Mouse (Mus musculus): ENCODE measurements around the gene Bicd2.

Gene Bicd2

DNA sequence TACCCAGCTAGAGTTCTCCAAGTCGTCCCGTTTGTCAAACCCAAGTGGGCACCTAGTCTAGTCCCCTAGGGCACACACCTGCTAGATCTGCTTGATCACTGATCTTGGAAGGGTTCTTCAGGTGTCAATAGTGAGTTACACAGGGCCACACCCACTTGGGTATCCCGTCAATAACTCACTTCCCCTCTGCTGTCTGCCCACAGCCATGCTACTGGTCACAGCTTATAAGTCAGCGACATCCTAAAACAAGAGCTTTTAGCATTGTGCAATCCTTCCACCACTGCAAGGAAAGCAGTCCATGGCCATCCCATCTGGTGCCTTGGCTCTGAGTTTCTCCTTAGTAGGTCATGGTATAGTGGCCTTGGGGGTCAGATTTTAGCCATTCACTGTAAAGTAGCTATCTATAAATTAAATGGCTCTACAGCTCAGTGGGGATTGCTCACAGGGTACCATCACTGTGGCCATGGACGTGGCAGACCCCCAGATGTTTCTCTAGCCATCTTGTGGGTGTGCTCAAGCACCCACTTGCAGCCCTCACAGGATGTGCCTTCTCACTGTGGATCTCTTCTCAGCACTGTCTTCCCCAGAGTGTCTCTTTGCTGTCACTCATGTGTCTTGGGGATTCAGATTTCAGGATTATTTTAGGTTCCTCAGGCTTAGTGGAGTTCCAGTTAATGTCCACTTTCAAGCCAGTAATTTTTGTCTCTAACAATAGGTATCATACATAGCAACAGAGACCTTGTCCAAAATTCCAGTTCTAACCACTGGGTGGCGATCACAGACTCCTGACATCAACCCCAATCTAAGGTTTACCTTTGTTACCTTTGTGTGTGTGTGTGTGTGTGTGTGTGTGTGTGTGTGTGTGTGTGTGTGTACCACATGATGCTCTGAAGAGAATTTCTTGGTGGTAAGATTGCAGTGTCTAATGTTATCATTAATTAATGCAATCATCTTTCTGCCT is 14.9 kb upstream of the Bicd2 start:
- no peak for DNase-seq (ENCODE audit: low spot score)

DNA sequence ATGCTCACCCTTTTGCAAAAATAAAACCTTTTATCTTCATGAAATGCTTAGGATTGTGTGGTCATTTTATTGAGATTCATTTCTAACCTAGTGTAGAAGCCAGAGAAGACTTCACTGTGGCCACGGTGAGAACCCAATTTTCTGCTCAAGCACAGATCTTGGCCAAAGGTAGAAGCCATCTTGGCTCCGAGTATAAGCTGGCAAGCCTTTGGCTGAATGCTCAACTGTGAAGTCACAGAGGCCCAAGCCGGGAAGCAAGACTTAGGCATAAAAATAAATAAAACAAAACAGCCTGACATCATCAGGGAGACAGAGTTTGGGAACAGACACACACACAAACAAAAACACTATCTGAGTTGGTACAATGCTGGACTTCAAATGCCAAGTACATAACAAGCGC is 13.3 kb upstream of the Bicd2 start:
- no peak for DNase-seq (ENCODE audit: low spot score)

DNA sequence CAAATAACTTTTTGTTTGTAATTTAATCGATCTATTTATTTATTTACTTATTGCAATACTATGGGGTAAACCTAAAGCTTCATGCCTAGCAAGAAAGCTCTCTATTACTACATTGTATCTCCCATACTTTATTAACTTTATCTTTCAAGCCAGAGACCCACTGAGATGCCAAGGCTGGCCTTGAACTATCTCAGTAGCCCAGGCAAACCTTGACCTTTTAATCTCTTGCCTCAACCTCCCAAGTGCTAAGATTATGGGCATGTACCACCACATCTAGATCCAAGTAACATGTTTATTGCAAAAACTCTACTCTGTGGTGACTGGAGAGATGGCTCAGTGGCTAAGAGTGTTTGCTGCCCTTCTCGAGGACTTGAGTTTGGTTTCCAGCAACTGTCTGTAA is 8.1 kb upstream of the Bicd2 start:
- DNase-seq (ENCODE audit: low spot score) = no peak

DNA sequence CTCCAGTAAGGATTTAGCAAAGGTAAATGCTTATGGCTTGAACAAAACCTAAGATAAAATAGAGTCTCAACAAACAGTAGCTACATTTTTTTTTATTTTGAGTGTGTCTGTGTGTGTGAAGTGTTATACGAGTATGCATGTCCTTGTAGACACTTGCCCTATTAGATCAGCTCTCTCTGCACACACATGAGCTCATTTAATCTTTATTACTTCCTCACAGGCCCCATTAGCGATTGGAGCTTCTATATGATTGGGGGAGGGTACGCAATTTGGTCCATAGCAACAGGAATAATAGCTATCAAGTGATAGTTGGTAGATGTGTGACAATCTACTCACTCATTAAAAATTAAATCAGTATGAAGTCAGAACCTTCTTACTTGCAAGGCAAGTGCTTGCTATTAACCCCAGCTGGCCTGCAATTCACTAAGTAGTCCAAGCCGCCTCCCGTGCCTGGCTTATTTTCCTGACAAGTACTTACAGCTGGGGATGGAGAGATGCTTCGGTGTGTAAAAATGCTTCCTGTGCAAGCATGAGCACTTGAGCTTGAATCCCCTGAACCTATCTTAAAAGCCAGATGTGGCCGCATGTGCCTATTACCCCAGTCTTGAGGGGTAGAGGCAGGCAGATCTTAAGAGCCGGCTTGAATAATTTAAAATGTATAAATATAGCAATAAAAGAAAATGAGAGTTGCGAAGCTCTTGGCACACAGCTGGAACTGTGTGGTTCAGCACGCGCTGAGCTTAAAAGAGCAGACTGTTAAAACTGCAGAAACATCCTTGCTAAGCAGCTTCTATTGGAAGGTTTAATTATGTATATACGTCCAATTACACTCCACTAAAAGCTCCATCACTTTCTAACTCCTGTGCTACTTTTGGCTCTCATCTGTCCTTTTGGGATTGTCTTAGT is 6.1 kb upstream of the Bicd2 start:
- no peak for DNase-seq (ENCODE audit: low spot score)

DNA sequence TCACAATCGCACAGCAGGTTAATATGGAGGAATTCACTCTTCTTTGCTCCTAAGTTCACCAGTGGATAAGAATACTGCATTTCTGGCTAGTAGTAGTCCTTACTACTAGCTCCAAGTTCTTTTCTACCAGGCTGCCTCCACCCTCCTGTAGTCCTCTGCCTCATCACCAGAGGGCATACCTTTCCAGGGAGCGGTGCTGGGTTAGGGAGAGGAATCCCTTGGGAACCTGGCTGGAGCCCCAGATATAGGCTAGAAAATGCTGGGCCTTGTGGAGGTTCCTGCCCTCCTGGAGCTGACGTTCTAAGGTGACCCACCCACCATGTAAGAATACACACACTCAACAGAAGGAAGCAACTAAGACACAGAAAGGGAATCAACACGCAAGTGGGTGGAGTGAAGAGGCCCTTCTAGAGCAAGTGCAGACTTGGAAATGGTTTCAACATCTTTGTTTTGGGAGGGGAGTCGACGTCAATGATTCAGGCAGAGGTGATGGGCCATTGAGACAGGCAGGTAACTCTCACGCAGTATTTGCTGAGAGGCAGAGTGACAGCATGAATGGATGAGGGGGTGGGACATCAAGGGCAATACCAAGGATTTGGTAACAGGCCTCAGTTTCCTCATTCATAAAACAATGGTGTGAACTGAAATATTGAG is 2.4 kb upstream of the Bicd2 start:
- no peak for DNase-seq (ENCODE audit: low spot score)

DNA sequence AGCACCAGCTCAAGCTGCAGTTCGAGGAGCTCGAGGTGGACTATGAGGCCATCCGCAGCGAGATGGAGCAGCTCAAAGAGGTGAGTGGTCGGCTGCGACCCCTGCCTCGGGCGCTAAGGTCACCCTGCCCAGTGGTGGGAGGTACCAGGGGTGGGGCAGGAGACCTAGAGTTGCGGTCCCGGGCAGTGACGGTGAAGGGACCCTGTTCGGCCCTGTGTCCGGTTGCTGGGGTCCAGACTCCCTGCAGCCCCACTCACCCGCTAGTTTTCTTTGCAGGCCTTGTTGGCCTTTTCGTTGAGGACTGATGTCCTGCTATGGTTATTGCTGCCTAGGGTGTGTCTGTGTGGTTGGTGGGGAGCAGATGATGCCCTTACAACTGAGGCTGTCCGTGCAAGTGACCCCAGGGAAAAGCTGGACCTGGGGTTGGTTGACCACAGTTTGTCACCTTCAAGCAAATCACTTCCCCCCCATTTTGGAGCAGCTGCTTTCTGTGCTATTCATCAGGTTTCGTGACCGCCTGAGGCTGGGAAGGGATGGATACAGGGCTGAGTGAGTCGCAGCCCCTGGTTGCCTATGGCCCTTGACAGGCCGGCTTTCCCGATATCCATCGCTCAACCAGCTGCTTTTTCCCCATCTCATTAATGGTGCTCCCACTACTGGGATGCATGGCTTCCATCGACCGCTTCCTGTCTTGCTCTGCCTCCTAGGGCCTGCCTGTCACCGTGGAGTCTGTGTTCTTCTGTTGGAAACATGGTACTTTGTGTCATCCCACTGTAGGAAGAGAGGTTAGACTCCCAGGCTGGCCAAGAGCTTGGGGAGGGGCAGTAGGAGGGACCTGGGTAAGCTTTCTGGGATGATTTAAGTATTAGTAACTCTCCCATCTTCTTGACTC is 692 bp downstream of the Bicd2 start:
- DNase-seq (ENCODE audit: low spot score) = no peak

DNA sequence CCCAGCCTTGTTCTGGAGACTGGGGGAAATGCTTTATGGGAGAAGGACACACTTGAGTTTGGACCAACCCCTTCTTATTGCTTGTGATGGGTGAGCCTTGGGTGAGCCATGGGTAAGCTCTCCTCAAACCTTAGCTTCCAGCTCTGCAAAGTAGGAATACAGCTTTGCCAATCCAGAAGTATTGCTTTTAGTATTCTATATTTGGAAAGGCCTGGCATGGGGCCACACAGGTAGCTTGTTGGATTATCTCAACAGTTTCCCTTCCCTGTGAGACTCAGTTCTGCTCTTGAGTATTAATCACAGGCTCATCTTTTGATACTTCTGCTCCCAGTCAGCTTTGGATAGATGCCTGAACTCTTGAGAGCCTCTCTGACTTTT is 1.3 kb downstream of the Bicd2 start:
- no peak for DNase-seq (ENCODE audit: low spot score)

DNA sequence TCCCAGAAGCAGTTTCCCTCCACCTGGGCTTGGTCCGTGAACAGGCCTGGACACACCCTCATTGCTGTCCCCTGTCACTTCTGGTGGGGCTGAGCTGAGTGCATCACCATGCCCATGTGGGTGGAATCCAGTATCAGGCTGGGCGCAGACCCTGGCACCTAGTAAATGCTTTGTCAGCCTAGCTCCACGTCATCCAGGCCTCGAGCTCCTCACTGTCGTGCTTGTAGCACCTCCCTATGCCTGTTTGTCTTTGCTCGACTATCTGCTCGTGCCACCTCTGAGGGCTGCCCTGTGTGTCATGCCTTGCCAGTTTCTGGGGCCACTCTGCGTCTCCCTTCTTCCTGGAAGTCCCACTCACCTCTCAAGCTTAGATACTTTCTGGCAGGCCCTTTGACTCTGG is 3.2 kb downstream of the Bicd2 start:
- no peak for DNase-seq (ENCODE audit: low spot score)

DNA sequence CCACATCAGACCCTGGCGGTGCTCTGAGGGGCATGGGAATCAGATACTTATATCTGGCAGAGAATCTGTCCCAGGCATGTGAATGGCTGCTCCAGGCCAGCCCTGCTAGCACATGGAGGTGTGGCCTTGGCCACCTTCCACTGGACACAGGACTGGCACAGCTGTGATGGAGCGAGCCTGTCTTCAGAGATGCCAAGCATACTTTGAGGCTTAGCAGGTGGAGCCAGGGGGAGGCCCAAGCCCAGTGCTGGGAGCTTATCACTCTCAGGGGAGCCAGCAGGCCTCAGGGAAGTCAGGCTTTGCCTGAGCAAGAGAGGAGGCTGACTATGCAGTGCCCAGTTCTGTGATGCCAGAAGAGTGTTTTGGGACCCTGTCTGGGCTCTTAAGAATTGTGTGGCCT is 4.1 kb downstream of the Bicd2 start:
- DNase-seq (ENCODE audit: low spot score) = no peak

DNA sequence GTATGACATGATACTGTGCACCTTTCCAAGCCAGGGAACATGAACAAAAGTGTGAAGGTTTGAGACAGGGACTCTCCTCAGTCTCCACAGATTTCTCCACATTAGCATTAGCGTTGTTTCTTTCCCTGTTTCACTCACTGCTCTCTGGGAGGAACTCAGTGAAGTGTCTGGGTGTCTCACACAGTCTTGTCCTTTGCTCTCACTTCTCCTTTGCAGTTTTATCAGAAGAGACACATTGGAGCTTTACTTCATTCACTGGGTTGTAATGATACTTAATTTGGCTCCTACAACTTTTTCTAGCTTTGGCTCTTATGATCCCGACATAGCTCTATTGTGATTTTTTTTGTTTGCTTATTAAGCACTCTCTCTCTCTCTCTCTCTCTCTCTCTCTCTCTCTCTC is 7.1 kb downstream of the Bicd2 start:
- DNase-seq (ENCODE audit: low spot score) = no peak

DNA sequence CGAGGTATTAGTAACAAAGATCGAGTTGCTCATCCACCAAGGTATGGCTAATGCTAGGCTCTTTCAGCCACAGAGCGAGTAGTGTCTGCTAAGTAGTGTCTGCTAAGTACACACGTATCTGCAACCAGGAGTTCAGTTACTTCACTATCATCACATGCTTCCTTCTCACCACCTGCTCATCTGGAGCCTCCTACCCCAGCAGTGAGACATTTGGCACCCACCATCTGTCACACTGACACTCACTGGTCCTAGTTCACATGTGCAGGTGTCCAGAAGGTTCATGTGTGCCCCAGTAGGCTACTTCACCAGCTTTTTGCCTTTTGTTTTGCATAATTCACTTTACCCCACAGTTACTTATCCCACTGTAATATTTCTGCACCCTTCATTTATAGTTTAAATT is 8.0 kb downstream of the Bicd2 start:
- no peak for DNase-seq (ENCODE audit: low spot score)

DNA sequence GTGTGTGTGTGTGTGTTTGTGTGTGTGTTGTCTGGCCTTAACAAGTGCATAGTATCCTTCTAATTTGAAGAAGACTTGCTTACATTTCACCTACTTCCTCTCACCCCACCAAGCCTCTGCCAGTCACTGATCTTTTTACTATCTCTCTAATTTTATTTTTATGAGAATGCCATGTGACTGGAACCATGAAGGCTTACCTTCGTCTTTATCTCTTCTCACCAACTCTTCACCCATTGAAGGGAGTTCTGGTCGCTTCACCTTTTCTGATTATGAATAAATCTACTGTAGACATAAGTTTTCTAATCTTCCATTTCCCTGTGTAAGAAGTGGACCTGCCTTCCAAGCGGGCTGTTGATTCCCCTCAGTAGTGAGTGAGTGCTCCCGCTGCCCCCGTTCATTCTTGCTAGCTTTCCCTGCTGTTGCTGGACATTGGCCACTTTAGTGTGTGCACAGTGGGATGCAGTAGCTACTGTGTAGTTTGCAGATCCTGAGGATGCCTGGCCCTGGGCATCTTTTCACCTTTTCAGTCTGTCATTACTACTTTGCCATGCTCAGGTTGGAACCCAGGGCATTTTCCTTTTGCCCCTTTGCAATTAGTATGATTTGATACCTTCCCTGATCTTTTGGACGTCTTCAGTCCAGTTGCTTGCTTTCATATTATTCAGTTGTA is 8.6 kb downstream of the Bicd2 start:
- DNase-seq (ENCODE audit: low spot score) = no peak

DNA sequence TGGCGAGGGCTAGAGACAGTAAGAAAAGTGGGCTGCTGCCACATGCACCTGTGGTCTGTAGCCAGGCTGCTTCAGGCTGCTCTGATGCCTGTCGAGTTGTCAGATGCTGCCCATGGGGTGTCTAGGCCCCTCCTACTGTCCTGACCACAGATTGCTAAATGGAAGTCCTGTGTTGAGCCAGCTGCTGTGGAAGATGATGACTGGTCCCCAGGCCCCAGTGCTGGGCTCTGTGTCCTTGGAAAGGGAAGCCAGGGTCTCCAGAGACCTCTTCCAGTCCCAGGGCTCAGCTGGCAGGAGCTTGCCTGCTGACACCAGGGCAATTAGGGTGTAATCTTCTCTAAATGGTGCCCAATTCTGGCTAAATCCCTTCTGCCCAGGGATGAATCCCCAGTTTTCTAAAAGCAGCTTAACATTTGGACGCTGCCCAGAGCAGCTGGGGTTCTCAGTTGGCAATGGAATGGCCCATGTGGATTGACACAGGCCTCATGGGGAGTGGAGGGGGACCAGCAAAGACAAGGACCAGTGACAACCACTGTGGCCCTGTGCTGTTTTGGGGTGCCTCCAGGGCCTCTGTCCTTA is 11.3 kb downstream of the Bicd2 start:
- DNase-seq (ENCODE audit: low spot score) = no peak

DNA sequence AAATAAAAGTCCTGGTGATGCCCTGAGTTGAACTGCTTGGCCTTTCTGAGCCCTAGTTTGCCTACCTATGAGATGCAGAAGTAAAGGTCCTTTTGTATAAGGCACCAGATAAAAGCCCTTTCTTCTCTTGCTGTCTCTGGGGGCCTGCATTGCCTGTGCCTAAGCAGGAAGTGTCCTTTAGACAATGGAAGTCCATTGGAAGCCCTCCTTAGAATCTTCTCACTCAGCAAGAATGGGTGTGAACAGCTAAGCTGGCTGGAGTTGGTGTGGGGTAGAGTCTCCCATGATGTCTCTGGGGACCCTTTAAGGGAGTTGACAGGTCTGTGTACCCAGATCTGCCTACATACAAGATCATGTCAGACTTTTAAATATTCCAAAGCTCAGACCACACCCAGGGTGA is 12.0 kb downstream of the Bicd2 start:
- DNase-seq (ENCODE audit: low spot score) = no peak

DNA sequence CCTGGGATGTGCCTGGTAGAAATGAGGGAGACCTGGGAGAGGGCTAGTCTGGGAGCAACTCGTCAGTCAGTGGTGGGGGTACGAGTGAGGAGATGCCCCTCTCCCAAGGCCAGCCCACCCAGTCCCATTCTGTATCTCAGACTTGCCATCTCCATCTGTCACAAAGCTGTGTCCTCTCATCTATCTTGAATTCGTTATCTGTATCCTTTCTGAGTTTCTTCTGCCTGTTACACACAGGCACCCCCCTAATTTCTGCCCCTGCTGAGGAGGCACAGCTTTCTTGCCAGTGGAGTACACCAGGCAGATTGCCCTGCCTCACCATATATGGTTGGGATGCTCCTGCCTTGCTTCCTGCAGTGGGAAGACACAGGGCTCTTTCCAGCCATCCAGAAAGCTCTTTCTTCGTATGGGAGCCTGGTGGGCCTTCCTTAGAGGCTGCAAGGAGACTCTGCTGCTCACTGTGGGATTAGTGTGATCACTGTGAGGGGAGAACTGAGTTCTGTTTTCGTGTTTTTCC is 12.7 kb downstream of the Bicd2 start:
- no peak for DNase-seq (ENCODE audit: low spot score)

DNA sequence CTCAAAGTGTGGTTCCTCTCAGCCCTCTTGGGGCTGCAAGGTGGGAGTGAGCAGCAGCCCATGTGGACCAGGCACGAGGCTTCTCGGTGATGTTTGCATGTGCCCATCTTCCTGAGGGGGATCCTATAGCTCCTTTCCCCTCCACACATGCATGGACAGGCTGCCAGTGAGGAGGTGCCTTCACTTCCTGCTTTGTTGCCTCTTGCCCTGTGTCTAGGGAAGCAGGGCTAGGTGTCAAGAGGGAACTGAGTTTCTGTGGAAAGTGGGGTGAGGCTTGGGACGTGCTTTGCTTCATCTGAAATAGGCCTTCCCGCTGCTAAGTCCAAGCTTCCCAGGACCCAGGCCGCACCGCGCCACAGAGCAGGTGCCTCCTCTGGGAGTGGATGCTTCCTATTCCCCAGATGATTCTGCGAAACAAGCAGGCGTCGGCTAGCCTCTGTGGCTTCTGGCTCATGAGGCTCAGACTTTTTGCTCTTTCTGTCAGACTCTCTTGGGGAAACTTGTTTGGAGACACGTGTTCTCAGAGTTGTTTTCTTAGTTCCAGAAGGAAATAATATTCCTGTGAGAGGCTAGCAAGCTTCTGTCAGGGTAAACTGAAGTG is 14.2 kb downstream of the Bicd2 start:
- DNase-seq (ENCODE audit: low spot score) = no peak

DNA sequence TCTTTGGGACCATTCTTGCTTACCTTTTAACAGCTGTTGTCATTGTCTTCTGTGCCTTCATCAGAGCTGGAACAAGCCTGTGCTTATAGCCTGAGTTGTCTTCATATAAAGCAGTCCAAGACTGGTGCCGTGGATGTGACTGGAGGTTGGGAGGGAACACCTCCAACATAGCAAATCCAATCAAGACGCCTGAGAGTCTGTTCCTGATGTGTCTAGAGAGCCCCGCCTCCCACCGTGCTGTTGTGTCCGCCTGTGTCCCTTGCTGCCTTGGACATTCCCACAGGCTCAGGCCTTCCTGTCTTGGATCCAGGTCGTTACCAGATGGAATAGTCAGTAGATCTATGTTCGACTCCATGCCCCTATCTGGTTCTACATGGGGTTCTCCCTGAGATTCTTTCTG is 14.7 kb downstream of the Bicd2 start:
- no peak for DNase-seq (ENCODE audit: low spot score)

DNA sequence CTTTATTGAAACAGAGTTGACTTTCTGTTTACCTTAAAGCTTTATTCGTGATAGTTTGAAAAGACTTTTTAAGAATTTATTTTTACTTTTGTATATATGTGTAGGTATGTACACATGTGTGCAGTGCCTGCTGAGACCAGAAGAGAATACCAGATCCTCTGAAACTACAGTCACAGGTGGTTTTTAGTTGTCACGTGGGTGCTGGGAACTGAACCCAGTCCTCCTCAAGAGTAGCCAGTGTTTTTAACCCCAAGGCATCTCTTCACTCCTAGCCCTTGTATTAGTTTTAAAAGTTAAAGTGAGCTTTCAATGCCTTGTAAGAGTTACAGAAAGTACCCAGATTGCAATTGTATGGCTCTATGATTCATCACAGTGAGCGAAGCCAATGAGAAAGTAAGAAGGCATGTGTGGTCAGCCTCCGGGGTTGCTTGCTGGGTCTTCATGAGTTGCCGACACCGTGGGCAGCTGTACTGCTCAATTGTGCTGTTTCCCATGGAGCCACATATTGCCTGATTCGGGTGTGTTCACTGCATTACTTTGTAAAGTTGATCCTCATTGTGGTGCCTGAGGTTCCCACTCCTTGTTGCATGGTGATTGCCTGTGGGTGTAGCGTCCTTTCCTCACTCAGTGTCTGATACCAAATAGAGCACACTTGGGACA is 16.1 kb downstream of the Bicd2 start:
- DNase-seq (ENCODE audit: low spot score) = no peak

DNA sequence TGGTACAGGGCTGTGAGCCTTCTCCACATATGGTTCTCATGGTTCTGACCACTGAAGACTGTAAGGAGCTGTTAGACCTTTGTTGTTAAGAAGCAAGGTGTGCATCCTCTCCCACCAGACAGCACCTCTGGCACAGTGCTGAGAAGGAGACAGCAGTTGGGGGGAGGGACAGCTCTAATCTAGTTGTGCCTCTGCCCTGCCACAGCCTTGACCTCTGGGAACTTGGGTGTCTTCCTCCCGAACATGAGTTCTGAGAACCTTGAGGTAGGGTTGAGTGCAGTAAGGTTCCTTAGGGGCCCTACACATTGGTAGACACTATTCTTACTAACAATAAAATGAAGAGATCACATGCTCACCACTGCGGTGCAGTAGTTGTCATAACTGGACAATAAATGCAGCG is 16.8 kb downstream of the Bicd2 start:
- no peak for DNase-seq (ENCODE audit: low spot score)

All from urinary bladder, postnatal 10 days (tissue).